Mouse (Mus musculus): ENCODE results near the gene Rnf151. TPM values are rescaled to one million over a fixed set of nuclear protein-coding genes. Genes with fewer than 3 reads are reported as not detected.
"Not testable (repeated sequence)": the region's sequence is repeated elsewhere in the genome, so short reads cannot be mapped to it uniquely, and the experiment has no call there.

The Rnf151 gene
- polyA plus RNA-seq, 1 experiment from 2014 or later = 0.15 TPM

DNA sequence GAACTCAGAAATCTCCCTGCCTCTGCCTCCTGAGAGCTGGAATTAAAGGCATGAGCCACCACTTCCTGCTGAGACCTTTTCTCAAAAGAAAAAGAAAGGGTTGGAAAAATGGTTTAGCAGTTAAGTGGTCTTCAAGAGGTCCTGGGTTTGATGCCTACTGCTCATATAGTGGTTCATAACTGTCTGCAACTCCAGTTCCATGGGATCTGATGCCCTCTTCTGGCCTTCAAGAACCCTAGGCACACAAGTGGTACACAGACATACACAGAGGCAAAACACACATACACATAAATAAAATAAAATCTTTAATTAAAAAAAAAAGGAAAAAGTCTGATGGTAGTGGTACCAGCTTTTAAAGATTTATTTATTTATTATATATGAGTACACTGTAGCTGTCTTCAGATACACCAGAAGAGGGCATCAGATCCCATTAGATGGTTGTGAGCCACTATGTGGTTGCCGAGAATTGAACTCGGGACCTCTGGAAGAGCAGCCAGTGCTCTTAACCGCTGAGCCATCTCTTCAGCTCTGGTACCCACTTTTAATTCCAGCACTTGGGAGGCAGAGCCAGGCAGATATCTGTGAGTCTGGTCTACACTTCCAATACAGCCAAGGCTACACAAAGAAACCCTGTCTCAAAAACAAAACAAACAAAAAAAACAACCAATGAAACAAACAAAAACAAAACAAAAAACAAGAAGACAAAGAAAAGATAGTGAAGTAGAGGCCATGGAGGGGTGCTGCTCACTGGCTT is 8.0 kb upstream of the Rnf151 start:
- H3K4me2 ChIP-seq (ENCODE audit: low read length) = no peak overlapping the region
- H3K27me3 ChIP-seq (replicated peaks; ENCODE audit: control insufficient read depth, insufficient read depth, low read length) = no peaks in the 10 kb centered on the region

GRCm38 (mm10) chr17:24724184-24724583 is 6.3 kb upstream of the Rnf151 start, which contains the start of gene Ndufb10:
TSS of gene Ndufb10 (minus strand) at chr17:24724478.
- peak within 1 kb of the TSS; percentile 67 for H3K4me2 ChIP-seq (ENCODE audit: low read length)
- WGBS = under 1% methylated on average over 30 of the region's 30 CpGs
- H3K9me3 ChIP-seq (ENCODE audit: control insufficient read depth, low read length) = no peaks in the 10 kb centered on the region
- peak within 1 kb of the TSS; percentile 70 for H3K4me3 ChIP-seq (ENCODE audit: low read depth, low read length)
- peak within 1 kb of the TSS; percentile 62 for H3K27ac ChIP-seq (ENCODE audit: low read depth)
- H3K4me1 ChIP-seq (replicated peaks; ENCODE audit: control insufficient read depth, insufficient read depth, low read length) = peaks cover 23% of the 10 kb centered on the region
- H3K36me3 ChIP-seq (ENCODE audit: control insufficient read depth, insufficient read depth, low read length) = peaks cover 18% of the 10 kb centered on the region
- peak; percentile 99 for DNase-seq (ENCODE audit: low spot score)
- peak; percentile 48 for ATAC-seq (replicated peaks; ENCODE audit: low FRiP score, low TSS enrichment, low read depth)
- no peaks in the 10 kb centered on the region for H3K27me3 ChIP-seq (replicated peaks; ENCODE audit: control insufficient read depth, insufficient read depth, low read length)
- peak within 1 kb of the TSS; percentile 72 for H3K9ac ChIP-seq (ENCODE audit: low read length)

More for the DNA sequence above, 8.0 kb upstream of the Rnf151 start:
- no peak overlapping the region for H3K9ac ChIP-seq (ENCODE audit: low read length)
- no peak overlapping the region for H3K4me3 ChIP-seq (ENCODE audit: low read depth, low read length)
- DNase-seq (ENCODE audit: low spot score) (no peak), ATAC-seq (replicated peaks; ENCODE audit: low FRiP score, low TSS enrichment, low read depth) (no peak)
- 65% methylated on average over 3 of the region's 3 CpGs for WGBS
- no peak overlapping the region for H3K27ac ChIP-seq (ENCODE audit: low read depth)
- H3K9me3 ChIP-seq (ENCODE audit: control insufficient read depth, low read length) = no peaks in the 10 kb centered on the region
- peaks cover 23% of the 10 kb centered on the region for H3K4me1 ChIP-seq (replicated peaks; ENCODE audit: control insufficient read depth, insufficient read depth, low read length)
- H3K36me3 ChIP-seq (ENCODE audit: control insufficient read depth, insufficient read depth, low read length) = peaks cover 16% of the 10 kb centered on the region

GRCm38 (mm10) chr17:24723881-24724180 is 6.0 kb upstream of the Rnf151 start:
- H3K4me1 ChIP-seq (replicated peaks; ENCODE audit: control insufficient read depth, insufficient read depth, low read length) = peaks cover 23% of the 10 kb centered on the region
- DNase-seq (ENCODE audit: low spot score) (no peak), ATAC-seq (replicated peaks; ENCODE audit: low FRiP score, low TSS enrichment, low read depth) (no peak)
- H3K4me3 ChIP-seq (ENCODE audit: low read depth, low read length) = peak overlapping the region; percentile 70
- peak overlapping the region; percentile 62 for H3K27ac ChIP-seq (ENCODE audit: low read depth)
- no peaks in the 10 kb centered on the region for H3K9me3 ChIP-seq (ENCODE audit: control insufficient read depth, low read length)
- peak overlapping the region; percentile 72 for H3K9ac ChIP-seq (ENCODE audit: low read length)
- peak overlapping the region; percentile 67 for H3K4me2 ChIP-seq (ENCODE audit: low read length)
- H3K27me3 ChIP-seq (replicated peaks; ENCODE audit: control insufficient read depth, insufficient read depth, low read length) = no peaks in the 10 kb centered on the region
- peaks cover 18% of the 10 kb centered on the region for H3K36me3 ChIP-seq (ENCODE audit: control insufficient read depth, insufficient read depth, low read length)
- under 1% methylated on average over 15 of the region's 15 CpGs for WGBS

DNA sequence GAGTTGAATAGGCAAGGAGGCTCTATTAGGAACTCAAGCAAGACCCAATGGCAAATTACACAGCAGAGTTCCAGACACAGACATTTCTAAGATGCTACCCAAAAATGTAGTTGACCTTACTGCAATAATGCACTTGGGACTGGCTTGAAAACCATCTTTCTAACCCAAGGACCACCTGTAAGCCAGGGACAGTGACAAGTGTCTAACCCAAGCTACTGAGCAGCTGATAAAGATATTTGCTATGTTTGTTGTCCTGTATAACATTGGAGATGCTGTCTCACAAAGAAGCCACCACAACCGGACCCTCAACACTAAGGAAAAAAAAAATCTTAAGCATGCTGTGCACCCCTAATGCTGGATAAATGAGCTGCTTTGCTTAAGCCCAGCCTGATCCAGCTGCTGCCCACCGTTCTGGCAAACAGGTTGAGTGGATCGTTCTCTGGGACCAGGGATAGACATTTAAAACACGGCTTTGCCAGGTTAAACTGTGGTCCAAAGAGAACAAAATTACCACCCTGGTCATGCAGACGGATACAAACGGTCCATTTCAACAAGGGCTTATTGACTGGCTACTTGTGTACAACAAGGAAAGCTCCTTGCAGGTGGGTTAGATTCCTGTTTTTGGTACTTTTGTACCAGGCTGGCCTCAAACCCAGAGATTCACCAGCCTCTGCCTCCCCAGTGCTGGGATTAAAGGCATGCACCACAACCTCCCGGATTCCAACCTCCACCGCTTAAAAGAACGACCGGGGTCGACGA is 5.4 kb upstream of the Rnf151 start:
- Histone ChIP-seq H3K4me2 (ENCODE audit: low read length) (peak overlapping the region; percentile 67), H3K36me3 (ENCODE audit: control insufficient read depth, insufficient read depth, low read length) (peaks cover 18% of the 10 kb centered on the region), H3K27me3 (replicated peaks; ENCODE audit: control insufficient read depth, insufficient read depth, low read length) (no peaks in the 10 kb centered on the region), H3K9me3 (ENCODE audit: control insufficient read depth, low read length) (no peaks in the 10 kb centered on the region), H3K4me1 (replicated peaks; ENCODE audit: control insufficient read depth, insufficient read depth, low read length) (peaks cover 23% of the 10 kb centered on the region), H3K9ac (ENCODE audit: low read length) (peak overlapping the region; percentile 72), H3K27ac (ENCODE audit: low read depth) (0 out of 2 replicates have a peak overlapping the region, but pooled peaks have one; percentile 62), H3K4me3 (ENCODE audit: low read depth, low read length) (peak overlapping the region; percentile 70)
- DNase-seq (ENCODE audit: low spot score) (no peak), ATAC-seq (replicated peaks; ENCODE audit: low FRiP score, low TSS enrichment, low read depth) (no peak)
- under 1% methylated on average over 12 of the region's 12 CpGs for WGBS

DNA sequence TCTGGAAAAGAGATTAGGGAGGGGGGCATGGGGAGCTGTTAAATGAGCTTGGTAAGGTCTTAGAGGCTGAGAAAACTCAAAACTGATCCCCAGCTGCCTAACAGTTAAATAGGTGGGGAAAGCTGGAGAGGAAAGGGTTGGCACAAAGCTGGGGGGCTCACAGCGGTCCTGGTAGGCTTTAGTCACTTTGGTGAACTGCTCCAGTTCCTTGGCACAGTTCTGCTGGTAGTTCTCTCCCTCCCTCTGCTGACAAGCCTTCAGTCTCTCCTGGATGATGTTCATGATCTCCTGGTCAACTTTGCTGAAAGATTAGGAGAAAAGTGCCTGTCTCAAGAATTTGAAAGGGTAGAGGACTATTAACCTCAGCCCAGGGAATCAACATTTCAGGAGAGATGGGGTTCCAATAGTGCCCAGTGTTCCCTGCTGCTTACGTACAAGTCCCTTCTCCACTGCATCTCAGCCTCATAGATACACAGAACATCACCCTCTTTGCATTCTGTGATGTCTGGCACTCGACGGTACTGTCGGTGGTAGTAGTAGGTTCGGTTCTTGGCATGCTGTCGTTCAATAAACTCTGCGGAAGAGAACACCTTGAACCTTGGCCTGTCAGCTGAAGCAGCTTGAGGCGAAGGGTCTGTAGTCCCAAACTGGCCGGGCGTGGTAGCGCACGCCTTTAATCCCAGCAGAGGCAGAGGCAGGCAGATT is 4.5 kb upstream of the Rnf151 start:
- peak overlapping the region; percentile 72; the same call in 1 of the 2 replicates for H3K9ac ChIP-seq (ENCODE audit: low read length)
- no peaks in the 10 kb centered on the region for H3K9me3 ChIP-seq (ENCODE audit: control insufficient read depth, low read length)
- WGBS = 36% methylated on average over 13 of the region's 13 CpGs
- ATAC-seq (replicated peaks; ENCODE audit: low FRiP score, low TSS enrichment, low read depth) (no peak), DNase-seq (ENCODE audit: low spot score) (no peak)
- 0 out of 2 replicates have a peak overlapping the region, but pooled peaks have one; percentile 70 for H3K4me3 ChIP-seq (ENCODE audit: low read depth, low read length)
- H3K4me2 ChIP-seq (ENCODE audit: low read length) = peak overlapping the region; percentile 67
- H3K27me3 ChIP-seq (replicated peaks; ENCODE audit: control insufficient read depth, insufficient read depth, low read length) = no peaks in the 10 kb centered on the region
- H3K36me3 ChIP-seq (ENCODE audit: control insufficient read depth, insufficient read depth, low read length) = peaks cover 21% of the 10 kb centered on the region
- H3K4me1 ChIP-seq (replicated peaks; ENCODE audit: control insufficient read depth, insufficient read depth, low read length) = peaks cover 23% of the 10 kb centered on the region
- H3K27ac ChIP-seq (ENCODE audit: low read depth) = no peak overlapping the region

DNA sequence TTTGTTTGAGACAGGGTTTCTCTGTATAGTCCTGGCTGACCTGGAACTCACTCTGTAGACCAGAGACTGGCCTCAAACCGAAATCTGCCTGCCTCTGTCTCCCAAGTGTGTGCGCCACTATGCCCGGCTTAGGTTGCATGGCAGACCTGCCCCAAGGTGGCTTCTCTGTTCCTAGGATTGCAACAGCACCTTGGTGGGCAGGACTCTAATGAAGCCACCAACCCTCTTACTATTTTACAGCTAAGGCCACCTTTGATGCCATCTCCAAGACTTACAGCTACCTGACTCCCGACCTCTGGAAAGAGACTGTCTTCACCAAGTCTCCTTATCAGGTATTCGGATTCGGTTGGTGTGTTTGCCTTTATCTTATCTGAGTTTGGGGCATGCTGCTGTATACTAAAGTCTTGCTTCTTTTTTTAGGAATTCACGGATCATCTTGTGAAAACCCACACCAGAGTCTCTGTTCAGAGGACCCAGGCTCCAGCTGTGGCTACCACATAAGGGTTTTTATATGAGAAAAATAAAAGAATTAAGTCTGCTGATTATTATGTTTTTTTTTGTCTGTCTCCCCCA is 3.6 kb upstream of the Rnf151 start:
- peaks cover 28% of the 10 kb centered on the region for H3K36me3 ChIP-seq (ENCODE audit: control insufficient read depth, insufficient read depth, low read length)
- H3K4me3 ChIP-seq (ENCODE audit: low read depth, low read length) = peak overlapping the region; percentile 92
- not testable (repeated sequence) for H3K9me3 ChIP-seq (ENCODE audit: control insufficient read depth, low read length); H3K27me3 ChIP-seq (replicated peaks; ENCODE audit: control insufficient read depth, insufficient read depth, low read length); DNase-seq (ENCODE audit: low spot score); ATAC-seq (replicated peaks; ENCODE audit: low FRiP score, low TSS enrichment, low read depth); H3K27ac ChIP-seq (ENCODE audit: low read depth)
- peak overlapping the region; percentile 94 for H3K9ac ChIP-seq (ENCODE audit: low read length)
- WGBS = 56% methylated on average over 7 of the region's 7 CpGs
- H3K4me2 ChIP-seq (ENCODE audit: low read length) = peak overlapping the region; percentile 67
- H3K4me1 ChIP-seq (replicated peaks; ENCODE audit: control insufficient read depth, insufficient read depth, low read length) = peaks cover 23% of the 10 kb centered on the region

DNA sequence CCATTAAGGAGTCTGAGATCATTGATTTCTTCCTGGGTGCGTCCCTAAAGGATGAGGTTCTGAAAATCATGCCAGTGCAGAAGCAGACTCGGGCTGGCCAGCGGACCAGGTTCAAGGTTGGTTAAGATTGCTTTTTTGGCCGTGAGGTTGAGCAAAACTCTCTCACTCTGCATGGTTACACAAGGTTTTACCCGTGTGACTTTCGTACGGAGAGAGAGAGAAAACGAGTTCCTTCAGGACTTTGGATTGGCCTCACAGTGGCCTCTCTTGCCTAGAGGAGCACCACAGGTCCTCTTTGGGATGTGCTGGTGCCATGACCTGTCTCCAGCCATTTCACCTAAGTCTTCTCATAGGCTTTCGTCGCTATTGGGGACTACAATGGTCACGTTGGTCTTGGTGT is 2.8 kb upstream of the Rnf151 start:
- not testable (repeated sequence) for H3K9me3 ChIP-seq (ENCODE audit: control insufficient read depth, low read length); ATAC-seq (replicated peaks; ENCODE audit: low FRiP score, low TSS enrichment, low read depth); H3K27ac ChIP-seq (ENCODE audit: low read depth); H3K27me3 ChIP-seq (replicated peaks; ENCODE audit: control insufficient read depth, insufficient read depth, low read length); DNase-seq (ENCODE audit: low spot score)
- Histone ChIP-seq H3K36me3 (ENCODE audit: control insufficient read depth, insufficient read depth, low read length) (peaks cover 35% of the 10 kb centered on the region), H3K9ac (ENCODE audit: low read length) (peak overlapping the region; percentile 94), H3K4me3 (ENCODE audit: low read depth, low read length) (peak overlapping the region; percentile 92), H3K4me2 (ENCODE audit: low read length) (peak overlapping the region; percentile 67), H3K4me1 (replicated peaks; ENCODE audit: control insufficient read depth, insufficient read depth, low read length) (peaks cover 23% of the 10 kb centered on the region)
- 0% methylated on average over 10 of the region's 11 CpGs for WGBS

All from intestine, embryonic 14.5 days (tissue).